Mouse (Mus musculus) hindbrain, postnatal 0 days (tissue): ENCODE measurements around the gene Kif18b. TPM values are rescaled to one million over a fixed set of nuclear protein-coding genes. Genes with fewer than 3 reads are reported as not detected.

Experiments used
- ATAC-seq: fragments of 200-750 bp; cut with Nextera tagmentation; 2 replicates; pipeline ENCODE4 v1.8.0; 2017; ENCODE audit warnings: mild to moderate bottlenecking, moderate TSS enrichment, moderate library complexity
- DNase-seq: peaks from one replicate; pipeline ENCODE4 v3.0.0-alpha.2; 2015; ENCODE audit warnings: low spot score
- H3K27ac ChIP-seq: fragments of 300-500 bp; sonication (generic); 2 replicates; pipeline ENCODE4 v1.5.1; 2014; ENCODE audit warnings: mild to moderate bottlenecking
- H3K27me3 ChIP-seq: fragments of 300-500 bp; sonication (generic); 2 replicates; pipeline ENCODE4 v1.6.1; 2014; ENCODE audit warnings: low read length, mixed read lengths; ENCODE audit not compliant: insufficient read depth
- H3K36me3 ChIP-seq: fragments of 300-500 bp; sonication (generic); 2 replicates; pipeline ENCODE4 v1.6.1; 2014; ENCODE audit warnings: low read length, mixed read lengths; ENCODE audit not compliant: insufficient read depth
- H3K4me1 ChIP-seq: fragments of 300-500 bp; sonication (generic); 2 replicates; pipeline ENCODE4 v1.6.1; 2014; ENCODE audit warnings: antibody characterized with exemption, low read length, mixed read lengths; ENCODE audit not compliant: insufficient read depth
- H3K4me2 ChIP-seq: fragments of 300-500 bp; sonication (generic); 2 replicates; pipeline ENCODE4 v1.6.1; 2014; ENCODE audit warnings: low read depth, mild to moderate bottlenecking, low read length, moderate library complexity, mixed read lengths
- H3K4me3 ChIP-seq: fragments of 300-500 bp; sonication (generic); 2 replicates; pipeline ENCODE4 v1.5.1; 2014; ENCODE audit warnings: low read length
- H3K9ac ChIP-seq: fragments of 300-500 bp; sonication (generic); replicated peaks from 2 replicates; pipeline ENCODE4 v1.6.1; 2014; ENCODE audit warnings: mild to moderate bottlenecking, low read length, moderate library complexity, mixed read lengths
- H3K9me3 ChIP-seq: fragments of 300-500 bp; sonication (generic); 2 replicates; pipeline ENCODE4 v1.6.1; 2016; ENCODE audit warnings: low read length, mixed read lengths
- CTCF ChIP-seq: IDR thresholded peaks from 2 replicates; pipeline ENCODE4 v1.5.1; 2016; ENCODE audit warnings: antibody characterized with exemption, control low read depth, low read depth
- WGBS: fragments of 180-500 bp; shearing (Covaris S2); extraction: QIAGEN DNeasy Blood & Tissue Kit; methylation state at CpG from one replicate; pipeline ENCODE4 v1.1.7; 2014; 5-methylcytosine and 5-hydroxymethylcytosine counted together
- polyA plus RNA-seq: library from polyadenylated mRNA; unstranded; fragments of >200 nt; fragmentation: Nextera tagmentation; extraction: Ambion mirVana; gene quantifications from 2 replicates; pipeline ENCODE4 v1.2.1, GENCODE M21; 2015
- total RNA-seq: library from RNA; depleted of rRNA; stranded (reverse); fragments of >200 nt; gene quantifications from 2 replicates; pipeline ENCODE4 v1.2.3, GENCODE M21; 2014

The Kif18b gene
- total and polyA plus RNA-seq, 2 experiments from 2014 or later, result 2.1 to 11.7 TPM

DNA sequence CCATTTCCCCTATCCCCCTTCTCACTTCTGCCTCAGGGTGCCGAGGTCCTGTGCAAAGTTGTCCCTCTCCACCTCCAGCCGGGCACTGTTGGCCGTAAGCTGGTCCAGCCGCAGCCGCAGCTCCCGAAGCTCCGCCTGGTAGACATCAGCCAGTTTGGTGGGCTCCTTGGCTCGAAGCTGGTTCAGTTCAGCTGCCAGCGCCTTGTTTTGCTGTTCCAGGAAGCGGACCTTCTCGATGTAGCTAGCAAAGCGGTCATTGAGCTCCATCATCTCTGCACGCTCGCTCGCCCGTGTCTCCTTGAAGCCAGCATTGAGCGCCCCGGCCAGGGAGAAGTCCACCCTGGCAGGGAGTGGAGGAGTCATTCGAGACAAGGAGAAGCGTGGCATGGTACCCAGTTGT lies 28.3 kb downstream of the Kif18b start:
- Histone ChIP-seq H3K27me3 (peaks cover 23% of the 10 kb centered on the region), H3K9ac (no peak overlapping the region), H3K4me1 (peaks cover 11% of the 10 kb centered on the region; the same call in 1 of the 2 replicates), H3K4me3 (no peak overlapping the region), H3K9me3 (no peaks in the 10 kb centered on the region), H3K36me3 (no peaks in the 10 kb centered on the region), H3K27ac (peak overlapping the region; percentile 22; the same call in 1 of the 2 replicates), H3K4me2 (no peak overlapping the region)
- TF ChIP-seq CTCF, result no peak
- no peak for ATAC-seq
- no peak for DNase-seq
- WGBS, result 66% methylated on average over 20 of the region's 20 CpGs

DNA sequence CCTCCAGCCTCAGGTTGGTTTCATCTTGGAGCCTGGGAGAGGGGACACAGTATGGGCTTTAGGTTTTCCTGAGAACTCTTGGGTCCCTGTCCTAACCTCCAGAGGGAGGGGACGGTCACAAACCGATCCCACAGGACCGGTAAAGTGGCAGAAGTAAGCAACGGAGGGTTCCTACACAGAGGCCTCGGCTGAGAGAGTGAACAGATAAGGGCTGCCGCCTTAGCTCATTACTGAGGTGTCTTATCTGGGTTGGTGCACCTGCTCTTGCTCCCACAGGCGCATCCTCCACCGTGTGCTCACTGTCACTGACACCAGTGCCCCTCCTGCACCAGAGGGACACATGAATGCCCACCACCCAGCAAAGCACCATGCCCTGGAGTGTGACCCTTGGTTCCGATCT lies 29.1 kb downstream of the Kif18b start:
- Histone ChIP-seq H3K9ac (no peak overlapping the region), H3K27me3 (peaks cover 23% of the 10 kb centered on the region), H3K36me3 (no peaks in the 10 kb centered on the region)

DNA sequence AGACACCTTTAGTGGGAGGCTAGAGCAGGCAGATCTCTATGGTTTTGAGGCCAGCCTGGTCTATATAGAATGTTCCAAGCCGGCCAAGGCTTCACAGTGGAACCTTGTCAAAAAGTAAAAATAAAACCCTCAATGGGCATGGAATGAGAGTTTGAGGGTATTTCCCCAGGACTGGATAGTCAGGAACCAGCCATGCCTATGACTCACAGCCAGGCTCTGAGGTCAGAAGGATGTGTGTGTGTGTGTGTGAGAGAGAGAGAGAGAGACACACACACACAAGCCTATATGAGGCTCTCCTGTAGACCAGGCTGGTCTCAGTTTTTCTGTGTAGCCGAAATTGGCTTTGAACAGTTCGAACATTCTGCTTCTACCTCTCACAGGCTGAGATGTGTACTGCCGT lies 30.2 kb downstream of the Kif18b start:
- Histone ChIP-seq H3K9me3 (no peaks in the 10 kb centered on the region), H3K36me3 (no peaks in the 10 kb centered on the region), H3K4me1 (peaks cover 11% of the 10 kb centered on the region; the same call in 1 of the 2 replicates), H3K27me3 (peaks cover 23% of the 10 kb centered on the region), H3K9ac (no peak overlapping the region), H3K4me2 (no peak overlapping the region), H3K27ac (no peak overlapping the region), H3K4me3 (no peak overlapping the region)
- TF ChIP-seq CTCF, result no peak
- 86% methylated on average over 4 of the region's 4 CpGs for WGBS
- ATAC-seq (no peak), DNase-seq (no peak)

More for the DNA sequence above, 29.1 kb downstream of the Kif18b start:
- H3K9me3 ChIP-seq, result no peaks in the 10 kb centered on the region
- 0 out of 2 replicates have a peak overlapping the region, but pooled peaks have one; percentile 3 for H3K4me2 ChIP-seq
- WGBS, result 82% methylated on average over 9 of the region's 9 CpGs
- no peak overlapping the region for H3K27ac ChIP-seq
- peaks cover 11% of the 10 kb centered on the region; the same call in 1 of the 2 replicates for H3K4me1 ChIP-seq
- no peak for TF ChIP-seq CTCF
- H3K4me3 ChIP-seq, result no peak overlapping the region
- ATAC-seq (no peak), DNase-seq (no peak)

DNA sequence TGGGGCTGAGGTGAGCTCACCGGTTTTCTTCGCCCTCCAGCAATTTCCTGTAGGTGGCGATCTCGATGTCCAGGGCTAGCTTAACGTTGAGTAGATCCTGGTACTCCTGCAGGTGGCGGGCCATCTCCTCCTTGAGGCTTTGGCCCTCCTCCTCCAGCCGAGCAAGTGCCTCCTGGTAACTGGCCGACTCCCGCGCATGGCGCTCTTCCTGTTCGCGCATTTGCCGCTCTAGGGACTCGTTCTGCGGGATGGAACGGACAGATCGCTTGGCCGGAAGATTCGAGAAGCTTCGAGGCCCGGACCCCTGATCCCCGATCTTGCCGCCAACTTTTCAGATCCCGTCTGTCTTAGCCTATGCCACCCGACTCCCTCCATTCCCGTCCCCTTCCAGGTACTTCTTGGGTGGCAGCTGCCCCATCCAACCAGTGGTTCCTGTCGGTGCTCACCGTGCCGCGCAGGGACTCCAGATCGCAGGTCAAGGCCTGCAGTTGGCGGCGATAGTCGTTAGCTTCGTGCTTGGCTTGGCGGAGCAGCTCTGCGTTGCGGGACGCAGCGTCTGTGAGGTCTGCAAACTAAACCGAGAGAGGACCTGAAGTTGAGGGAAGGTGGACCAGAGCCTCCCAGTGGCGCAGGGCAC lies 31.8 kb downstream of the Kif18b start:
- DNase-seq (peak; percentile 85), ATAC-seq (peak; percentile 69)
- peak overlapping the region; percentile 27 for H3K4me3 ChIP-seq
- peaks cover 4% of the 10 kb centered on the region; the same call in 1 of the 2 replicates for H3K4me1 ChIP-seq
- peak overlapping the region; percentile 51 for H3K4me2 ChIP-seq
- H3K27me3 ChIP-seq, result peaks cover 23% of the 10 kb centered on the region
- no peak overlapping the region for H3K27ac ChIP-seq
- TF ChIP-seq CTCF, result peak; percentile 89
- 3% methylated on average over 43 of the region's 43 CpGs for WGBS
- H3K36me3 ChIP-seq, result no peaks in the 10 kb centered on the region
- H3K9me3 ChIP-seq, result no peaks in the 10 kb centered on the region
- H3K9ac ChIP-seq, result peak overlapping the region; percentile 24; the same call in 1 of the 2 replicates

DNA sequence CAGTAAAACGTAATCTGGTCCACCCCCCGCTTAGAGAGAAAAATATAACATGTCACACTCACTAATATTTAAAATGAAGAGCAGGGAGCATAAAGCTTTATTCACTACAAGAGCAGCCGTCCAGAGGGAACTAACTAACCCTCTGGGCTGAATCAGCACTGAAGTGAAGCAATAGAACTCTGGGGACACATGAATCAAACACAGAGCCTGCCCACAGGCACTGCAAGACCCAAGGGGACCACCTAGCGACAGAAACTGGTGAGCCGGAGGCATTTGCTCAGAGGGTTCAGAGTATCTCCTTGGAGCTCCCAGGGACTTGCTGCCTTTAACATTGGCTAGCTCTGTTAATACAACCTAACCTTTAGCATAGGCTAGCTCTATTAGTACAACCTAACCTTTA lies 34.8 kb downstream of the Kif18b start:
- no peak overlapping the region for H3K27ac ChIP-seq
- WGBS, result 57% methylated on average over 5 of the region's 5 CpGs
- no peak overlapping the region for H3K9ac ChIP-seq
- no peak overlapping the region for H3K4me3 ChIP-seq
- H3K36me3 ChIP-seq, result no peaks in the 10 kb centered on the region
- no peaks in the 10 kb centered on the region for H3K9me3 ChIP-seq
- no peak overlapping the region for H3K4me2 ChIP-seq
- ATAC-seq (no peak), DNase-seq (no peak)
- TF ChIP-seq CTCF, result no peak
- peaks cover 18% of the 10 kb centered on the region for H3K27me3 ChIP-seq
- H3K4me1 ChIP-seq, result 0 out of 2 replicates have a peak, but pooled peaks cover 4% of the 10 kb centered on the region

DNA sequence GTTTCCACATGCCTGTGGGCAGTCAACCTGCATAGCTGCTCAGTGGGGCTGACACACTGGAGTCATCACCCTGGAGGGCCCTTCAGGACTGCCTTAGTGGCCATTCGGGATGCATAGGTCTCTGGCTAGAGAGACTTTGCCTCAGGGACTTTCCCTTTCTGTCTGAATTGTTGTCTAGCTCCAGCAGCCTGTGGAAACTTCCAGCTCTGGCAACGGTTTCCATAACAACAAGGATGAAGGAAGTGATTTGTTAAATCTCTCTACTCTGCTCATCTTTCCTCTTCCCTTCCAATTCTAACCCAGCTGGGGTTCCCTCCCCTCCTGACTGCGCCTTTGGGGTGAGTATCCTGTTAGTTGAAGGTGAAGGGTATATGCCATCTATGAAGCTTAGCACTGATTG lies 36.8 kb downstream of the Kif18b start:
- no peak overlapping the region for H3K9ac ChIP-seq
- H3K36me3 ChIP-seq, result no peaks in the 10 kb centered on the region
- WGBS, result 41% methylated on average over 3 of the region's 3 CpGs
- 0 out of 2 replicates have a peak, but pooled peaks cover 2% of the 10 kb centered on the region for H3K4me1 ChIP-seq
- no peak overlapping the region for H3K4me3 ChIP-seq
- H3K27ac ChIP-seq, result peak overlapping the region; percentile 71; the same call in 1 of the 2 replicates
- no peaks in the 10 kb centered on the region for H3K9me3 ChIP-seq
- peaks cover 5% of the 10 kb centered on the region; the same call in 1 of the 2 replicates for H3K27me3 ChIP-seq
- peak; percentile 58 for DNase-seq
- TF ChIP-seq CTCF, result no peak
- ATAC-seq, result peak; percentile 43; the same call in 1 of the 2 replicates
- no peak overlapping the region for H3K4me2 ChIP-seq

DNA sequence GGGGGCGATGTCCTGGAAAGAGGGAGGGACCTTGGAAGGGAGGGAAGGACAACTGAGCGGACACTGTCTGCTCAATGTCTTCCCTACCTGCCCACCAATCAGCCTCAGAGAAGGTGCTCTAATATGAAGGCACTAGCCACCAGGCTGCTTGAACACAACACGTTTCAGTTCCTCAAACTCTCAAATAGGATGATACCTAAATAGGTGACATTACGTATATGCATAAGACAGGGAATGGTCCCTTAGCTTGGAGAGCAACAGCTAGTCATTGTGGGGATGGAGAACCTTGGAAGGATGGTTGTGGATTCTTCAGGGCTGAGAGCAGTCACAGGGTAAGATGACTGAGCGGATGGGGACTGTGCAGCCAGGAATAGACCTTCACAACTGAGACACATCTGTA lies 37.5 kb downstream of the Kif18b start:
- 0 out of 2 replicates have a peak, but pooled peaks cover 3% of the 10 kb centered on the region for H3K27me3 ChIP-seq
- no peaks in the 10 kb centered on the region for H3K4me1 ChIP-seq
- no peak for ATAC-seq
- DNase-seq, result no peak
- no peak overlapping the region for H3K4me2 ChIP-seq
- H3K4me3 ChIP-seq, result no peak overlapping the region
- no peak for TF ChIP-seq CTCF
- no peaks in the 10 kb centered on the region for H3K36me3 ChIP-seq
- H3K9ac ChIP-seq, result no peak overlapping the region
- no peaks in the 10 kb centered on the region for H3K9me3 ChIP-seq
- 83% methylated on average over 5 of the region's 5 CpGs for WGBS
- H3K27ac ChIP-seq, result no peak overlapping the region
